Mouse (Mus musculus) MEL (cell line): ENCODE measurements around the gene Ripor2. TPM values are rescaled to one million over a fixed set of nuclear protein-coding genes. Genes with fewer than 3 reads are reported as not detected.

Source experiments
- DNase-seq: peaks from one replicate; pipeline ENCODE4 v3.0.0; 2011; ENCODE audit warnings: low read depth, low spot score
- H3K27ac ChIP-seq: 2 replicates; pipeline ENCODE4 v1.5.1; 2012; ENCODE audit warnings: low read depth, mild to moderate bottlenecking, control low read depth, low read length, moderate library complexity; ENCODE audit not compliant: control insufficient read depth
- H3K27me3 ChIP-seq, 2 experiments: fragments of 150-350 bp in 1 of 2; sonication (generic) in 1 of 2; 2 replicates each; pipeline ENCODE4 v1.6.1; 2012; ENCODE audit warnings: low read length in 2 of 2, mild to moderate bottlenecking in 2 of 2, improper control_type of control experiment in 1 of 2, moderate library complexity in 1 of 2; ENCODE audit not compliant: insufficient read depth in 2 of 2, control insufficient read depth in 1 of 2
- H3K36me3 ChIP-seq, 2 experiments: 2 replicates each; pipeline ENCODE4 v1.6.1; 2012 to 2014; ENCODE audit warnings: low read length in 2 of 2, improper control_type of control experiment in 1 of 2, inconsistent platforms in 1 of 2, mild to moderate bottlenecking in 1 of 2; ENCODE audit not compliant: insufficient read depth in 2 of 2, control insufficient read depth in 1 of 2
- H3K4me1 ChIP-seq, 2 experiments: fragments of 150-350 bp in 1 of 2; sonication (generic) in 1 of 2; 2 replicates each; pipeline ENCODE4 v1.6.1; 2012; ENCODE audit warnings: low read length in 2 of 2, improper control_type of control experiment in 1 of 2, mild to moderate bottlenecking in 1 of 2; ENCODE audit not compliant: insufficient read depth in 2 of 2, control insufficient read depth in 1 of 2
- H3K4me3 ChIP-seq, 2 experiments: fragments of 150-350 bp in 1 of 2; sonication (generic) in 1 of 2; 2 replicates each; pipeline ENCODE4 v1.5.1; 2012; ENCODE audit warnings: low read depth in 2 of 2, low read length in 2 of 2, mild to moderate bottlenecking in 2 of 2, moderate library complexity in 2 of 2, control low read depth in 1 of 2, improper control_type of control experiment in 1 of 2; ENCODE audit not compliant: control insufficient read depth in 1 of 2, insufficient read depth in 1 of 2
- H3K79me2 ChIP-seq: 2 replicates; pipeline ENCODE4 v1.6.1; 2012; ENCODE audit warnings: mild to moderate bottlenecking, low read length, moderate library complexity; ENCODE audit not compliant: control insufficient read depth, poor library complexity, insufficient read depth
- H3K9ac ChIP-seq: 2 replicates; pipeline ENCODE4 v1.6.1; 2012; ENCODE audit warnings: low read depth, mild to moderate bottlenecking, control low read depth, low read length, moderate library complexity; ENCODE audit not compliant: control insufficient read depth, poor library complexity, severe bottlenecking
- H3K9me3 ChIP-seq: fragments of 150-350 bp; sonication (generic); replicated peaks from 2 replicates; pipeline ENCODE4 v1.6.1; 2012; ENCODE audit warnings: mild to moderate bottlenecking, low read length, improper control_type of control experiment, moderate library complexity; ENCODE audit not compliant: insufficient read depth
- CHD1 ChIP-seq: IDR thresholded peaks from 2 replicates; pipeline ENCODE4 v1.6.1; 2012; ENCODE audit warnings: low read depth, mild to moderate bottlenecking, inconsistent platforms, low read length, improper control_type of control experiment
- CHD2 ChIP-seq: IDR thresholded peaks from 2 replicates; pipeline ENCODE4 v1.6.1; 2011; ENCODE audit warnings: low read length, improper control_type of control experiment
- CTCF ChIP-seq, 3 experiments: IDR thresholded peaks in 2 of 3; conservative IDR thresholded peaks in 1 of 3; 2 replicates each; pipeline ENCODE4 v1.5.1; 2011 to 2012; ENCODE audit warnings: low read length in 3 of 3, low read depth in 2 of 3, mild to moderate bottlenecking in 2 of 3, improper control_type of control experiment in 1 of 3, inconsistent platforms in 1 of 3, mixed read lengths in 1 of 3, moderate library complexity in 1 of 3; ENCODE audit not compliant: control insufficient read depth in 1 of 3, insufficient read depth in 1 of 3, poor library complexity in 1 of 3, severe bottlenecking in 1 of 3
- E2F4 ChIP-seq: IDR thresholded peaks from 2 replicates; pipeline ENCODE4 v1.6.1; 2011; ENCODE audit warnings: low read depth, low read length, improper control_type of control experiment, borderline replicate concordance
- ELF1 ChIP-seq: IDR thresholded peaks from 2 replicates; pipeline ENCODE4 v1.6.1; 2014; ENCODE audit warnings: low read depth, mild to moderate bottlenecking, inconsistent platforms, low read length, improper control_type of control experiment, moderate library complexity
- EP300 ChIP-seq, 2 experiments: IDR thresholded peaks; 2 replicates each; pipeline ENCODE4 v1.6.1; 2011; ENCODE audit warnings: improper control_type of control experiment in 2 of 2, low read length in 2 of 2, low read depth in 1 of 2, mild to moderate bottlenecking in 1 of 2
- ETS1 ChIP-seq: IDR thresholded peaks from 2 replicates; pipeline ENCODE4 v1.6.1; 2012; ENCODE audit warnings: low read depth, mild to moderate bottlenecking, inconsistent platforms, low read length, improper control_type of control experiment, moderate library complexity
- GABPA ChIP-seq: IDR thresholded peaks from 2 replicates; pipeline ENCODE4 v1.6.1; 2012; ENCODE audit warnings: low read depth, mild to moderate bottlenecking, inconsistent platforms, low read length, improper control_type of control experiment, moderate library complexity
- GATA1 ChIP-seq: IDR thresholded peaks from 2 replicates; pipeline ENCODE4 v1.6.1; 2011; ENCODE audit warnings: low read depth, low read length, improper control_type of control experiment
- HCFC1 ChIP-seq: IDR thresholded peaks from 2 replicates; pipeline ENCODE4 v1.6.1; 2012; ENCODE audit warnings: low read depth, mild to moderate bottlenecking, inconsistent platforms, low read length, improper control_type of control experiment, moderate library complexity
- JUND ChIP-seq: IDR thresholded peaks from 2 replicates; pipeline ENCODE4 v1.6.1; 2011; ENCODE audit warnings: low read depth, mild to moderate bottlenecking, improper control_type of control experiment, low read length
- KAT2A ChIP-seq: conservative IDR thresholded peaks from 2 replicates; pipeline ENCODE4 v1.6.1; 2012; ENCODE audit warnings: low read depth, low read length, improper control_type of control experiment, inconsistent platforms
- MAFK ChIP-seq: IDR thresholded peaks from 2 replicates; pipeline ENCODE4 v1.6.1; 2011; ENCODE audit warnings: low read depth, mild to moderate bottlenecking, low read length, improper control_type of control experiment, borderline replicate concordance
- MAX ChIP-seq: IDR thresholded peaks from 2 replicates; pipeline ENCODE4 v1.6.1; 2011; ENCODE audit warnings: low read length, improper control_type of control experiment
- MAZ ChIP-seq: IDR thresholded peaks from 2 replicates; pipeline ENCODE4 v1.6.1; 2012; ENCODE audit warnings: low read depth, mild to moderate bottlenecking, inconsistent platforms, low read length, improper control_type of control experiment
- MEF2A ChIP-seq: IDR thresholded peaks from 2 replicates; pipeline ENCODE4 v1.6.1; 2014; ENCODE audit warnings: low read depth, mild to moderate bottlenecking, inconsistent platforms, low read length, improper control_type of control experiment; ENCODE audit not compliant: poor library complexity, insufficient replicate concordance, severe bottlenecking; ENCODE audit errors: extremely low read depth
- MXI1 ChIP-seq: IDR thresholded peaks from 2 replicates; pipeline ENCODE4 v1.6.1; 2011; ENCODE audit warnings: mild to moderate bottlenecking, low read depth, low read length, improper control_type of control experiment
- MYB ChIP-seq: IDR thresholded peaks from 2 replicates; pipeline ENCODE4 v1.6.1; 2011; ENCODE audit warnings: mild to moderate bottlenecking, low read depth, low read length, improper control_type of control experiment
- MYC ChIP-seq: IDR thresholded peaks from 2 replicates; pipeline ENCODE4 v1.6.1; 2011; ENCODE audit warnings: low read depth, mild to moderate bottlenecking, low read length, improper control_type of control experiment, moderate library complexity
- NELFE ChIP-seq: IDR thresholded peaks from 2 replicates; pipeline ENCODE4 v1.6.1; 2011; ENCODE audit warnings: low read depth, low read length, improper control_type of control experiment
- NRF1 ChIP-seq: IDR thresholded peaks from 2 replicates; pipeline ENCODE4 v1.6.1; 2014; ENCODE audit warnings: low read depth, mild to moderate bottlenecking, inconsistent platforms, low read length, improper control_type of control experiment, moderate library complexity; ENCODE audit not compliant: poor library complexity, insufficient read depth, severe bottlenecking
- POLR2A ChIP-seq, 2 experiments: IDR thresholded peaks; 2 replicates each; pipeline ENCODE4 v1.6.1; 2011 to 2012; ENCODE audit warnings: low read length in 2 of 2, mild to moderate bottlenecking in 2 of 2, control low read depth in 1 of 2, improper control_type of control experiment in 1 of 2, low read depth in 1 of 2, moderate library complexity in 1 of 2; ENCODE audit not compliant: control insufficient read depth in 1 of 2, insufficient read depth in 1 of 2, poor library complexity in 1 of 2
- POLR2AphosphoS2 ChIP-seq: IDR thresholded peaks from 2 replicates; pipeline ENCODE4 v1.6.1; 2011; ENCODE audit warnings: low read length, improper control_type of control experiment
- POLR2AphosphoS5 ChIP-seq: IDR thresholded peaks from 2 replicates; pipeline ENCODE4 v1.6.1; 2012; ENCODE audit warnings: low read depth, borderline replicate concordance, mild to moderate bottlenecking, inconsistent platforms, low read length, moderate library complexity, mixed read lengths
- RAD21 ChIP-seq: IDR thresholded peaks from 2 replicates; pipeline ENCODE4 v1.6.1; 2011; ENCODE audit warnings: mild to moderate bottlenecking, low read depth, low read length, improper control_type of control experiment
- RCOR1 ChIP-seq: IDR thresholded peaks from 2 replicates; pipeline ENCODE4 v1.6.1; 2012; ENCODE audit warnings: low read depth, mild to moderate bottlenecking, inconsistent platforms, low read length, improper control_type of control experiment
- SIN3A ChIP-seq: IDR thresholded peaks from 2 replicates; pipeline ENCODE4 v1.6.1; 2012; ENCODE audit warnings: low read length, improper control_type of control experiment, inconsistent platforms
- SMC3 ChIP-seq: IDR thresholded peaks from 2 replicates; pipeline ENCODE4 v1.6.1; 2011; ENCODE audit warnings: low read depth, low read length, improper control_type of control experiment
- TAL1 ChIP-seq: IDR thresholded peaks from 2 replicates; pipeline ENCODE4 v1.6.1; 2012; ENCODE audit warnings: mild to moderate bottlenecking, inconsistent platforms, low read length, moderate library complexity, mixed read lengths
- TBP ChIP-seq: IDR thresholded peaks from 2 replicates; pipeline ENCODE4 v1.8.0; 2011; ENCODE audit warnings: low read depth, low read length, improper control_type of control experiment
- TCF12 ChIP-seq: IDR thresholded peaks from 2 replicates; pipeline ENCODE4 v1.6.1; 2014; ENCODE audit warnings: low read depth, mild to moderate bottlenecking, inconsistent platforms, low read length, improper control_type of control experiment, moderate library complexity
- UBTF ChIP-seq: IDR thresholded peaks from 2 replicates; pipeline ENCODE4 v1.6.1; 2012; ENCODE audit warnings: low read depth, mild to moderate bottlenecking, inconsistent platforms, low read length, improper control_type of control experiment, moderate library complexity, borderline replicate concordance; ENCODE audit not compliant: insufficient read depth
- USF1 ChIP-seq: IDR thresholded peaks from 2 replicates; pipeline ENCODE4 v1.6.1; 2014; ENCODE audit warnings: low read depth, mild to moderate bottlenecking, inconsistent platforms, low read length, improper control_type of control experiment, moderate library complexity
- USF2 ChIP-seq, 2 experiments: IDR thresholded peaks; 2 replicates each; pipeline ENCODE4 v1.6.1; 2011 to 2012; ENCODE audit warnings: improper control_type of control experiment in 2 of 2, low read length in 2 of 2, borderline replicate concordance in 1 of 2, inconsistent platforms in 1 of 2, low read depth in 1 of 2, mild to moderate bottlenecking in 1 of 2; ENCODE audit not compliant: insufficient read depth in 1 of 2
- ZC3H11A ChIP-seq: IDR thresholded peaks from 2 replicates; pipeline ENCODE4 v1.6.1; 2012; ENCODE audit warnings: low read depth, mild to moderate bottlenecking, inconsistent platforms, low read length, improper control_type of control experiment
- ZKSCAN1 ChIP-seq: IDR thresholded peaks from 2 replicates; pipeline ENCODE4 v1.6.1; 2012; ENCODE audit warnings: low read depth, mild to moderate bottlenecking, inconsistent platforms, low read length, improper control_type of control experiment, moderate library complexity
- ZMIZ1 ChIP-seq: IDR thresholded peaks from 2 replicates; pipeline ENCODE4 v1.6.1; 2012; ENCODE audit warnings: low read depth, mild to moderate bottlenecking, inconsistent platforms, low read length, improper control_type of control experiment, moderate library complexity
- ZNF384 ChIP-seq: IDR thresholded peaks from 2 replicates; pipeline ENCODE4 v1.6.1; 2012; ENCODE audit warnings: low read depth, mild to moderate bottlenecking, inconsistent platforms, low read length, improper control_type of control experiment
- polyA plus RNA-seq, 2 experiments: library from polyadenylated mRNA; stranded (reverse) in 1 of 2; unstranded in 1 of 2; fragments of >175 nt in 1 of 2; fragments of >200 nt in 1 of 2; gene quantifications; 2 replicates each; pipeline versions ENCODE4 v1.2.1 to v1.2.4; 2012; ENCODE audit warnings: low replicate concordance in 2 of 2, low read depth in 1 of 2; ENCODE audit not compliant: insufficient read length in 2 of 2, insufficient read depth in 1 of 2, missing spikeins in 1 of 2
- total RNA-seq: library from RNA; depleted of rRNA; stranded (reverse); fragments of 300-350 nt; gene quantifications from 2 replicates; pipeline ENCODE4 v1.2.3, GENCODE M21; 2012

Gene Ripor2
- total and polyA plus RNA-seq, 3 experiments = 13.5 to 18.5 TPM; not detected in 1

DNA sequence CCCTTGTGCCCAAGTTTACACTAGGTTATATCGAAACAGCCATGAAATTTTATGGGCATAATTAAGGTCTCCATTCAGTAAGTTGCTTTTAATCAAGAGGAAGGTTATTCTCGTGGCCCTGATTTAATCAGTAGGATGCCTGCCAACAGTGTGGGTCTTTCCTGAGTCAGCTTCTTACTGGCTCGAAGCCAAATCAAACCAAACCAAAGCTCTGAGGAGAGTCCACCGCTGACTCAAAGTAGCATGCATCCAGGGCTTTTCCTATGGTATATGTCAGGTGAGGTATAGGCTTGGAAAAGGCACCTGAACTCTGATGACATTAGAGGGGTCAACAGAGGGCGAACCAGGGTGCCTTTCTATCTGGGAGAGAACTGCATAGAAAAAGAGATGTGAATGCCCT lies 199.9 kb downstream of the Ripor2 start:
- peak; percentile 63 for DNase-seq
- Histone ChIP-seq H3K9ac (no peak overlapping the region), H3K9me3 (no peaks in the 10 kb centered on the region), H3K4me3 (no peak overlapping the region), H3K27ac (no peak overlapping the region), H3K4me1 (peaks cover 8 to 18% of the 10 kb centered on the region in 2 experiments), H3K36me3 (peaks cover 0 to 8% of the 10 kb centered on the region in 2 experiments; a peak in 2 of 4 replicates), H3K79me2 (no peaks in the 10 kb centered on the region), H3K27me3 (no peaks in the 10 kb centered on the region; a peak in 1 of 4 replicates)
- no peak for TF ChIP-seq NELFE
- no peak for TF ChIP-seq MYC
- TF ChIP-seq EP300 (IDR thresholded peaks at IDR 0.05; ENCODE audit: low read depth in 1 of 2, low read length in 2 of 2) = peak; percentile 4 to 46; a peak in 2 of 4 replicates
- TF ChIP-seq MAZ = no peak
- peak; percentile 40; the same call in 1 of the 2 replicates for TF ChIP-seq GATA1
- no peak for TF ChIP-seq ZKSCAN1
- TF ChIP-seq MXI1 = 0 out of 2 replicates have a peak, but pooled peaks have one; percentile 25
- no peak for TF ChIP-seq POLR2A (IDR thresholded peaks at IDR 0.05; ENCODE audit: control insufficient read depth in 1 of 2, insufficient read depth in 1 of 2, low read depth in 1 of 2, low read length in 2 of 2, poor library complexity in 1 of 2)
- TF ChIP-seq ZC3H11A = no peak
- TF ChIP-seq JUND = no peak
- TF ChIP-seq USF2 (IDR thresholded peaks at IDR 0.05; ENCODE audit: borderline replicate concordance in 1 of 2, insufficient read depth in 1 of 2, low read depth in 1 of 2, low read length in 2 of 2) = no peak
- no peak for TF ChIP-seq GABPA
- no peak for TF ChIP-seq TAL1
- no peak for TF ChIP-seq ZMIZ1
- TF ChIP-seq CHD1 = no peak
- TF ChIP-seq POLR2AphosphoS2 = no peak
- no peak for TF ChIP-seq MAX
- no peak for TF ChIP-seq MYB
- no peak for TF ChIP-seq ZNF384
- TF ChIP-seq SIN3A = peak; percentile 28; the same call in 1 of the 2 replicates
- no peak for TF ChIP-seq POLR2AphosphoS5
- TF ChIP-seq MEF2A = no peak
- 0 out of 2 replicates have a peak, but pooled peaks have one; percentile 9 for TF ChIP-seq TCF12
- TF ChIP-seq ELF1 = no peak
- TF ChIP-seq TBP = no peak
- no peak for TF ChIP-seq UBTF
- no peak for TF ChIP-seq RAD21
- no peak for TF ChIP-seq E2F4
- no peak for TF ChIP-seq MAFK
- TF ChIP-seq ETS1 = peak; percentile 23; the same call in 1 of the 2 replicates
- no peak for TF ChIP-seq SMC3
- TF ChIP-seq RCOR1 = peak; percentile 95
- no peak for TF ChIP-seq HCFC1
- no peak for TF ChIP-seq NRF1
- TF ChIP-seq USF1 = no peak
- no peak for TF ChIP-seq CTCF (IDR thresholded peaks at IDR 0.05 in 2 of 3, conservative IDR thresholded peaks at IDR 0.05 in 1 of 3; ENCODE audit: control insufficient read depth in 1 of 3, insufficient read depth in 1 of 3, low read depth in 2 of 3, low read length in 3 of 3, poor library complexity in 1 of 3, severe bottlenecking in 1 of 3)
- no peak for TF ChIP-seq CHD2
- TF ChIP-seq KAT2A = no peak
